Mouse (Mus musculus) Muller cell, postnatal 12 days (primary cell): ENCODE data around the gene Klhl21.
A peak's percentile ranks its signal among the peaks of the same experiment; 100 is the strongest.
"Not testable (repeated sequence)": the region's sequence is repeated elsewhere in the genome, so short reads cannot be mapped to it uniquely, and the experiment has no call there.

Experiments used
- DNase-seq: peaks from one replicate; pipeline ENCODE4 v3.0.0-alpha.2; 2015; ENCODE audit errors: inconsistent ontology term

The Klhl21 gene

DNA sequence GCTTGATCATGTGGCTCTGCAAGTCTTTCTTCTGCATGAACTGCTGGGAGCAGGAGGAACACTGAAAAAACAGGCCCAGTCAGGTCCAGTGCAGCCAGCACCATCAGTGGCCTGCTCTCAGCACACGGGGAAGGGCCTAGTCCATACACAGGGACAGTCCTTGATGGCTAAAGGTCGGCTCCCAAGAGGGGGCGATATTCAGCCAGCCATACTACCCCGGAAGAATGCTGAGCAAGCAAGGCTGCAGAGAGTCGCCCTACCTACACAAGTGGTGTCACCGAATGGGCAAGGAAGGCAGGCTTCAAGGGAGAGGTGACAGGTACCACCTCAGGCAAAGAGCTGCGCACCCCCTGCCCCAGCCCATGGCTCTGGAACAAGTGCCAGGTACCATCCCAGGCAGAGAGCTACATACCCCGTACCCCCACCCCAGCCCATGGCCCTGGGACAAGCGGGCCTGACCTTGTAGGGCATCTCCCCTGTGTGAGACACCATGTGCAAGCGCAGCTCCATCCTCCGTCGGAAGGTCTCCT lies 13.0 kb downstream of the Klhl21 start:
- DNase-seq = no peak

DNA sequence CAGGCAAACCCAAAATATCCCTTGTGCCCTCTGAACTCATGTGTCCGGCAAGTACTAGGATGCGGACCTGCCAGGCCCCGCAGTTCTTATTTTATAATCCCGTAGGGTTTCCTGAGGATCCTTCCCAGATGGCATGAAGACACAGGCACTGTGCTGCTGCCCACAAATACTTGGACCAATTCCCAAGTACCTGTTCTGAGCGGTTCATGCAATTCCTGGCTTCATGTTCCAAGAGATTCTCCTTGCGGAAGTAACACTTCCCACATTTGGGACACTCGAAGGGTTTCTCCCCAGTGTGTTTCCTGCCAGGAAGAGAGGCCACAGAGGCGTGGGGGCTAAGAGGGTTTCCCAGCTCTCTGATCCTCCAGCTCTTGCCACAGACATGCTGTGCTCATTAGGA lies 13.9 kb downstream of the Klhl21 start:
- no peak for DNase-seq

DNA sequence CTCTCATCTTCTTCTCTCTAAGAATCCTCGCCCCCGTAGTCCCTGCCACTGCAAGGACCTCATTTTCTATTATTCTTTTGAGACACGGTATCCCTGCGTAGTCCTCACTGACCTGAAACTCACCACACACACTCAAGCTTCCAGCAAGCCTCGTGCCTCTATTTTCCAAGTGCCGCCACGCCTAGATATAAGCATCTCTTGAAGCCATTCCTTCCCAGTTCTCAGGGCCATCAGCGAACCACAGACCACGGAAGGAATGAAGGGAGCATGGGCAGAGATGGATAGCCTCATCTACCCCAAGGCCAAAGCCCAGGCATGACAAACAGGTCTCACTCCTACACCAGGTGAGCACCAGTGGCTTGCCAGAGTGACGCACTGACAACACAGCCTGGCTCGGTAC lies 15.9 kb downstream of the Klhl21 start:
- no peak for DNase-seq

DNA sequence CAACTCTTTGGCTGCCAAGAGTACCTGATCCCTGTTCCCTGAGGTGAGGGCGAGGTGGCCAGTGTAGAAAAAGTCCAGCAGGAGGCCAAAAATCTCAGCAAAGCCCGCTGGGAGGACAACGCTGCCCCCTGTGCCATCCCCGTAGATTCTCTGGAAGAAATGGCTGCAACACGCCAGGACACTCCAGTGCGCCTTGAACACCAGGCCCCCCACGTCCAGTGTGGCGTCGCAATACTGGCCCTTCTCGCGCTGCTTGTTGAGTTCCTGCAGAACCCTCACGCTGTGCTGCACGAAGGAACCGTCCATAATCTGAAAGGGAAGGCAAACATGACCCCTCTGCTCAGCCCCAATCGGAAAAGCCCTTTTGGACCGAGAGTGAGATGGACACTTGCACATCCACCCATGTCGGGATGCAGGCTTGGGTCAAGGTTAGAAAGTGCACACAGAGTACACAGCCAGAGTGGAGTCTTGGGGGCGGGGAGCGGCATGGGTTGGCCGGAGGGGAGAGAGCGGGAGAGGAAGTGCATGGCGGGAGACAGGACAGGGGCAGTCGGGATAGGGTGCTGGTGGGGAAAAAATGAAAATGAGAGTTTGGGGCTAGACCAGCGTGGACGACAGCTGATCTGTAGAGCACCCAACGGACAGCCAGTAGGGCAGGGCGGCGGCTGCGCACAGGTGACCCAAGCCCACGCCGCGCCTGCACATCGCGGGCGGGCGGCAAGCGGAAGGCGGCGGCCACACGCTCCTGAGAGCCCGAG lies 18.3 kb downstream of the Klhl21 start:
- peak; percentile 56 for DNase-seq

DNA sequence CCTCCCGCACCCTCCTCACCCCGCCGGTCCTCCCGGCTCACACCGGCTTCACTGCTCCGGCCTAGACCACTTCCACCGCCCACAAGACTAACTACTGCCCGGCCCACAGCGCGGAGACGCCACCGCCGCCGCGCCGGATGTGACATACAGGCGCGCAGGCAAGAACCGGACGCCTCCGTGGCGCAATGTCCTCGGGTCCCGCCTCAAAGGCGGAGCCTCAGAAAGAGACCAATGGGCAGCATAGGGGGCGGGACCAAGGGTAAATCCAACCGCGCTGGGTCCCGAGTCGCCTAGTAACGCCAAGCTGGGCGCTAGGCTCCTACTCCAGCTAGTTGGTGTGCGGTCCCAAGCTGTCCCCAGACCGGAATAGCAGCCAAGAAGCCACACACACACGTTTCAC lies 18.9 kb downstream of the Klhl21 start, which contains the start of gene Zbtb48:
Gene Zbtb48, minus strand, starts transcription at position 148 of the 400 bp plus-strand sequence.
- peak; percentile 97 for DNase-seq

DNA sequence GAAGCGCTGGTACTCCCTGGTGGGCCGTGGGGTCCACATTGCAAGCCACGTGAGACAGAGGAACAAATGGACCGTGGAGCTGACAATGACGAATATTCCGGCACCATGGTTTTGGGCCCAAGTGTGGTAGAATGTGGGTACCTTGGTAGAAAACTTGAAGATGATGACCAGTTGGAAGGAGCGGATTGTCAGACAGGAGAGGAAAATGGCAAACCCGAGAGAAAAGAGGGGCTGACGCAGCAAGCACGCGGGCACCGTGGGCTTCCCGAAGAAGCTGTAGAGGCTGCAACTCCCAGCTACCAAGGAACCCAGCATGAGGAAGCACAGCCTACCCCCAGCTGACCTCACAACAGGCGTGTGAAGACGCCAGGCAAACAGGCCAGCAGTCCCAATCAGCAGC lies 19.9 kb downstream of the Klhl21 start:
- DNase-seq = no peak

DNA sequence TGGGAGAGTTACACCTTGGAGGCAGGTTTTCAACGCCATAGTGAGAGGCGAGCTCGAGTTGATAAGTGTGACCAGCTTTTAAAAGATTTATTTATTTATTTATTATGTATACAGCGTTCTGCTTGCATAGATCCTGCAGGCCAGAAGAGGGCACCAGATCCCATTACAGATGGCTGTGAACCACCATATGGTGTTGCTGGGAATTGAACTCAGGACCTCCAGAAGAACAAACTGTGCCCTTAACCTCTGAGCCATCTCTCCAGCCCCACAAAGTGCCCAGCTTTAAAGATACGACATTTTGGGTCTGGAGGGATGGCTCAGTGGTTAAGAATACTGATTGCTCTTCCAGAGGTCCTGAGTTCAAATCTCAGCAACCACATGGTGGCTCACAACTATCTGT lies 20.5 kb downstream of the Klhl21 start:
- DNase-seq = no peak

DNA sequence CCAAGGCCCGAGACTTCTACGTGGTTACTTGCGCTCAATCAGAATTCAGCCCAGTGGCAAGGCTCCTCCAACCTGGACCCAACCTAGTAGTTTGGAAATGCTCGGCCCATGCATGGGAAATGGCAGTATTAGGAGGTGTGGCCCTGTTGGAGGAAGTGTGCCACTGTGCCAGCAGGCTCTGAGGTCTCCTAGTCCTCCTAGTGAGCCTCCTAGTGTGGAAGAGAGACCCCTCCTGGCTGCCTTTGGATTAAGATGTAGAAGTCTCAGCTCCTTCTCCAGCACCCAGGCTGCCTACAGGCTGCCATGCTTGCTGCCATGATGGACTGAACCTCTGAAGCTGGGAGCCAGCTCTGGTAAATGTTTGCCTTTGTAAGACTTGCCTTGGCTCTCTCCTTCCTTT lies 21.4 kb downstream of the Klhl21 start:
- no peak for DNase-seq

DNA sequence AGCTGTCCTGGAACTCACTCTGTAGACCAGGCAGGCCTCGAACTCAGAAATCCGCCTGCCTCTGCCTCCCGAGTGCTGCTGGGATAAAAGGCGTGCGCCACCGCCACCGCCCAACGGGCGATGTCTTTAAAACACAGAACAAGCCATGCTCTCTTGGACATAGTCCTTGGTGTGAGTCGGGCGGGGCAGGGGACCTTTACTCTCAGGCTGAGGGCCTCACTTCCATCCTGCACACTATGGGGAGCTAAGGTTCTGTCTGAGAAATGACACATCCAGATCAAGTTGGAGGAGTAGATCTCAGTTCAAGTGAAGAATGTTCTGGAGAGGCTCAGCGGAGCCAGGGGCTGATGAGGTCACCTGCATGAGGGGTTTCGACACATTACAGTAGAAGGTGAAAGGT lies 24.3 kb downstream of the Klhl21 start:
- no peak for DNase-seq

DNA sequence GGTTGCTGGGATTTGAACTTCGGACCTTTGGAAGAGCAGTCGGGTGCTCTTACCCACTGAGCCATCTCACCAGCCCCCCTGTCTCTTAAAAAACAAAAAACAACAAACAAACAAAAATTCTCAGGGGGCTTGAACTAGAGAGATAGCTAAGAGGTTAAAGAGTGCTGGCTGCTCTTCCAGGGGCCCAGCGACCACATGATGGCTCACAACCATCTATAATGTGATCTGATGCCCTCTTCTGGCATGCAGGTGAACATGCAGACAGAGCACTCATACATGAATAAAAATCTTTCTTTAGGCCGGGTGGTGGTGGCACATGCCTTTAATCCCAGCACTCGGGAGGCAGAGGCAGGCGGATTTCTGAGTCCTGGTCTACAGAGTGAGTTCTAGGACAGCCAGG lies 27.9 kb downstream of the Klhl21 start:
- not testable (repeated sequence) for DNase-seq

DNA sequence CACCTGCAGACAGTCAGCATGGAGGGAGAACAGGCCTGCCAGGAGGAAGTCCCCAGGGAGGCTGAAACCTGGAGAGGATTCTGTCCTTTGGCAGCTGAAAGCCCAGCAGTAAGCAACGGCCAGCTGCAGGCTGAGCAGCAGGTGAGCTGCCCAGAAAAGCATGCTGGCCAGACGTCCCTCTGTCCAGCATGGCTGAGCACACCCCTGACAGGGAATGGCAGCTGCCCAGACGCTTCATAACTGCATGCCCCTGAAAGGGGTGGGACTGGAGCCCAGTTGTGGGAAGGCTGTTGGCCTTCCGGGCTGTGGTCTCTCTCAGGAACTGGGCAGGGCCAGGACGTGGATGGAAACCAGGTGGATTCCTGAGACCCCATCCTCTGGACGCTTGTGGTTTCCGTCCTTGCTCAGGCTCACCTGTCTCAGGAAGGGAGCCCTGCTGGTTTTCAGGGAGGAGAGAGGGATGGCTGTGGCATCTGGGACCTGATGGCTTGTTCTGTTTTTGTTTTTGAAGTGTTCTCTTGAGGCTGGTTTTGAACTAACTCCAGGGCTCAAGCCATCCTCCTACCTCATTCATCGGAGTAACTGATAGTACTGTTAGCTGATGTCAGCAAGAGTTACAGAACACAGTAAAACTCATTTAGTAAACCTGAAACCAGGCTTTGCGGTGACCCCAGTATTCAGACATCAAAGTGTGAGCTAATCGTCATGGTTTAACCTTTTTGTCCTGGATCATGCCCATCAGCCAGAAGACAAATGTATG lies 29.8 kb downstream of the Klhl21 start, which contains the start of gene Tas1r1:
Gene Tas1r1, minus strand, starts transcription at position 344 of the 760 bp plus-strand sequence.
- peak; percentile 61 for DNase-seq

DNA sequence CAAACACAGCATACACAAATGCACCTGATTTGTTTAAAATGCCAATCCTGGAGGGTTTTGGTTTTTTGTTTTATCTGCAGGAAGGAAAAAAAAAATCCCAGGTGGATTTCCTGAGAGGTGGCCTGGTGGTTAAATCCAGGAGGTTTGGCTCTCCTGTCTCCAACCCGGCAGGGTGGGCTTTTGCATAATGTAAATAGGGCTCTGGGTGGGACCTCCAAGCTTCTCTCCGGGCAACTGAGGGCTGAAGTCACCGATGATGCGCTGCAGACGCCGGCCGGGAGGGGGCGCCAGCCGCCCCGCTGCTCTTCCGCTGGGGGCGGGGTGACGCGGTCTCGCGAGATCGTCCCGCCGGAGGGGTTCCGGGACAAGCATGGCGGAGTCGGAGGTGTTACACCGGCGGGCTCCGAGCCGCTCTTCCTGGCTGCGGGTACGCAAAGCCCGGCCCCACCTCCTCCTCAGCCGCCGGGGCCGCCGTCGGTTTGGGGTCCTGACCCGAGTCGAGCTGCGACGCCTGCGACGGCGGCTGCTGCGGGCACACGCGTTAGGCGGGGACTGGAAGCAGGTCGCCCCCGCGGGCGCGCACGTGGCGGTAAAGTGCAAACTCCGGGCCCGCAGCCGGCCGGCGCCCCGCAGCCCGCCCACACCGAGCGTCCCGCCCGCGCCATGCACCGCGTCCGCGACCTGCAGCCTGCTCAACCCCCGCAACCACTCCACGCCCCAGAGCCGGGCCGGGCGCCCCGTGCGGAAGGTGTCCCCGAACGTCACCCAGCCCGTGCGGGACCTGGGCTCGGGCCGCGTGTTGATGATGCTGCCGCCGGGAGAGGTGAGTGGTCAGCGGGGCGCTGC lies 30.6 kb downstream of the Klhl21 start, which contains the start of gene Nol9:
Gene Nol9, plus strand, starts transcription at position 337 of the 846 bp plus-strand sequence.
- peak; percentile 93 for DNase-seq

DNA sequence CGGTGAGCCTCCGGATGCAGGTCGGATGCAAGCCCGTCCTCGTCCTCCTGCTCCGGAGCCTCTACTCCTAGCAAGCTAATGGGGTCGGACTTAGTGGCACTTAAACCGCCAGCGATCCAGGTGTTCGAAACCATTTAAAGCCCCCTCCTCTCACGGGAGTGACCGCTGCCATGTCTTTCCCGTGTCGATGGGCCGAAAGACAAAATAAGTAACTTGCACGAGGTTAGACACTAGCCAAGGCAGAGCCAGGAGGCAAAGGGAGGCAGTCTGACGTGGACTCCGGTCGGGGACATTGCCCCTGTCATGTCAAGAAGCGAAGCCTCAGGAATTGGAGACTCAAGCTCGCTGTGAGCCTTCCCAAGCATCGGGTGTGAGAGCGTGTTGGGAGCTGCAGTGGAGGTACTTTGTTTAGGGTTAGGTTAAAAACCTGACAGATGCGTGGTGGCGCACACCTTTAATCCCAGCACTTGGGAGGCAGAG lies 31.3 kb downstream of the Klhl21 start:
- no peak for DNase-seq

DNA sequence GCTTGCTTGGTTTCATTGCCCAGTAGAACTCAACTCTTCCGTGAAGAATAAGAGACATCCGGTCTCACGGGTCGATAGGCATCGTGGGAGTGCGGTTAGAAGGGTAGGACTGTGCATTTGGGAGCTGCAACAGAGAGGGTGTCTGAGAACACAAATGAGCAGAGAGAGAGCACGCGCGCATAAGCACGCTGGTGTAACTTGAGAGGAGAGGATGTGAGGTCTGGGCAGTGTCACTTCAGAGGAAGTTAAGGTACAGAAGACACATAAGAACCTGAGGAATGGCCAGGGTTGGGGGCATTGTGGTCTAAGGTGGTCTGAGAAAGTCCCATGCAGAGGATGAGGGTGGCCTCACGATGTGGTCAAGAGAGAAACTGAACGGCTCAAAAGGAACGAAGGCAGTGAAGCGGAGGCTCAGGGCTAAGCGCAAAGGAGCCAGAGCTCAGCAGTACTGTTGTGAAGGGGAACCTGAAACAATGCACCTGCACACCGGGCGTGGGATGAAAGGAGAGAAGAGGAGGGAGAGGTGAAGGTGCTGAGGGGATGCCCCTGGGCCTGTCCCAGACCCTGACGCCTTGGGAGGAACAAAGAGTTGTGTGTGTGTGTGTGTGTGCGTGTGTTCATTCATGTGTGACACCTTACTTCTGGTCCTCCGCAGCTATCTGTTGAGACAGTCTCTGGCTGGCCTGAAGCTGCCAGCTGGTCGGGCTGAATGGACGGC lies 33.5 kb downstream of the Klhl21 start:
- no peak for DNase-seq

DNA sequence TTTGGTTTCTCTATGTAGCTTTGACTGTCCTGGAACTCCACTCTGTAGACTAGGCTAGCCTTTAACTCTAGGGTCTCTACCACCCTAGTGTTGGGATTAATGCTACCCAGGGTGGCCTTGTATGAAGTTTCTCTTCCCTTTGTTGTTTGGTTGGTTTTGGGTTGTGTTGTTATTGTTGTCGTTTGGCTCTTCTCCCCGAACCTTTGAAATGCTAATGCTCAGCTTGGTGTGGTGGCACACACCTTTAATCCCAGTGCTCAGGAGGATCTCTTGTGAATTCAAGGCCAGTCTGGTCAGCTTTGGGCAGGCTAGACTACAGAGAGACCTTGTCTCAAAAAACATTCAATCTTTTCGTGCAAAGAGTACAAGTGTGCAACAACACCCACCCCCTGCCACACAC lies 34.6 kb downstream of the Klhl21 start:
- no peak for DNase-seq

DNA sequence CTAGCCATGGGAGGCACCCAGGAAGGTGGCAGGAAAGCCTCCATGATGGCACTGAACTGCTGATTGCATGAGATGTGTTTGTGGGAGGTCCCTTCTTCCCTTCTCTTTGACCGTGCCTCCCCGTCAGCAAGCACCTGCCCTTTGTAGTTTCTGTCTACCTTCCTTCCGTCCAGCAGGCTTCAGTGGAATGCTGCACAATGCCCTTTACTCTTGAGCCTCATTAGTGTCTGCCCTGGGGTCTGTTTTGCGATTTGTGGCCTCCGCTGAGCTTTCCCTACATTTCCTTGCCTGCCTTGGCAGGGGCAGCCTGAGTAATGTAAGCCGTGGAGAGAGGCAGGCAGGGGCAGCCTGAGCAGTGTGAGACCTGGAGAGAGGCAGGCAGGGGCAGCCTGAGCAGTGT lies 36.0 kb downstream of the Klhl21 start:
- DNase-seq = no peak

DNA sequence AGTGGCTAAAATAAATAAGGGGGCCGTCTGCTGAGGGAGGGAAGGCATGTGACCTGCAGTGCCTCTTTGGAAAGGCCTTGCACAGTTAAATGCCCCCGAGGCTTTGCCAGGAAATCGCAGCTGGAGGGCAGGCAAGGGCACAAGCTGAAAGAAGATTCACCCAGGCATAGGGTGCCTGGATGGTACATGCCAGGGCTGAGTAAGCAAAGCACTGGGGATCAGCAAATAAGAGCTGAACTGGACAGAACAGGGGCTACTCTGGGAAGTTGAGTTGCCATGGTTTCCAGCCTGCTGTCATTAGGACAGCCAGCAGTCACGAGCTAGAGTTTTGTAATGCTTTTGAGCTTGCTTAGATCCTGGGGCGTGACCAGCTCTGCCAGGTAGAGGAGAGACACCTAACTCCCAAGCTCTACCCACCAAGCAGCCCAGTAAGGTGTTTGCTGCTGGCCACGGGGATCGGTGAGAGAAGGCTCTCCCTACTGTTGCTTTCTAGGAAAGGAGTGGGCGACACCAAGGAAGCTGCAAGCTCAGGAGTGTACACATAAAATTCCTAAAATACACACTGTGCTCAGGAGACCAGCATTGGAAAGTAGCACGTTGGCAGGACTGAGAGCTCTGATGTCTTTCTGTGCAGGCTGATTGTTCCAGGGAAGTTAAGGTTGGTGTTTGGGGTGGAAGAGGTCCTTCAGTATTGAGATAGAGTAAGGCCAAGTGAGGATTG lies 53.9 kb downstream of the Klhl21 start:
- DNase-seq = peak; percentile 60

DNA sequence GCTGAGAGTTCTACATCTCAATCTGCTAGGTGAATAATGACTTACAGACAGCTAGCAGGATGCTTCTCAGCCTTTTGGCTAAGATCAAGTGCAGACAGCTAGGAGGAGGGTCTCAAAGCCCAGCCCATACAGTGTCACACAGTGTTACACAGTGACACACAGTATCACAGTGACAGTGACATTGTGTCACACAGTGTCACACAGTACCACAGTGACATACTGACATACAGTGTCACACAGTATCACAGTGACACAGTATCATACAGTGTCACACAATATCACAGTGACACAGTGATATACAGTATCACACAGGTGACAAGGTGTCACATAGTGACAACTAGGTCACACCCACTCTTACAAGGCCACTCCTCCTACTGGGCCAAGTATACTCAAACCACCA lies 58.7 kb downstream of the Klhl21 start:
- DNase-seq = no peak
